In the genomic region with DNA sequence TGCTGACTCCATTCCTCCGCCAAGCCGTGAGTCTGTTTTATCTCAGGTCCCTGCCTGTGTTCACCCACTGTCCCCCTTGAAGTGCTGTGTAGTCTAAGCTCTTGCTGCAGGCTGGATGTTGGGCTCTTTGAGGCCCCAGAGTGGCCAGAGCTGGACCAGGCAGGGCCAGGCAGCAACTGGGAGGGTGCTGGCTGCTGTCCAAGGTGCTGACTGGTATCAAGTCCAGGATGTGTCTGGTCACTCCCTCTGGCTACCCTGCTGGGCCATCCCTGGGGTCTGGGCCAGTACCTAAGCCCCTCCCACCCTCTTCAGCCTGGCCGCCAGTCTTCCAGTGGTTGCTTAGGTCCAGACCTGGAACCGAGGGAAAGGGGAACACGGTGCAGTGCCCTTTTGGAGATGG, we compare ENCODE assay signal across 8 mouse cellular contexts. TPM values are rescaled to one million over a fixed set of nuclear protein-coding genes. Genes with fewer than 3 reads are reported as not detected.
DNase-seq lines count a peak whose midpoint lies in the region; ATAC-seq and TF ChIP-seq lines count a peak whose summit lies in the region.

No protein-coding gene starts in this region.

- WGBS in liver, embryonic 12.5 days (ENCODE audit: insufficient replicate concordance), result 21% methylated on average over 5 of the region's 5 CpGs
- 6% methylated on average over 5 of the region's 5 CpGs for WGBS in embryonic facial prominence, embryonic 14.5 days
- 16% methylated on average over 5 of the region's 5 CpGs for WGBS in limb, embryonic 13.5 days
- WGBS in olfactory bulb, adult 2 months, result 42% methylated on average over 5 of the region's 5 CpGs

- ATAC-seq in liver, embryonic 12.5 days, result no peak
- ATAC-seq in embryonic facial prominence, embryonic 14.5 days (ENCODE audit: low read depth), result peak; percentile 47; the same call in 1 of the 2 replicates
- peak; percentile 52 for ATAC-seq in limb, embryonic 13.5 days (ENCODE audit: low FRiP score, low read depth)
- ATAC-seq in inflammation-experienced regulatory T-cells, adult 6 months, result no peak

- TF ChIP-seq POLR2A in olfactory bulb, adult 2 months (IDR thresholded peaks at IDR 0.05; ENCODE audit: insufficient read depth, low read depth, low read length), result no peak

- H3K36me3 ChIP-seq in liver, embryonic 12.5 days, result no peaks in the 10 kb centered on the region
- H3K36me3 ChIP-seq in embryonic facial prominence, embryonic 14.5 days (ENCODE audit: control insufficient read depth, insufficient read depth, low read length), result no peaks in the 10 kb centered on the region
- no peaks in the 10 kb centered on the region for H3K36me3 ChIP-seq in limb, embryonic 13.5 days

- no peak for TF ChIP-seq CTCF in olfactory bulb, adult 2 months (IDR thresholded peaks at IDR 0.05; ENCODE audit: insufficient read depth, low read depth, low read length)

- no peak overlapping the region for H3K4me2 ChIP-seq in liver, embryonic 12.5 days
- H3K4me2 ChIP-seq in embryonic facial prominence, embryonic 14.5 days (ENCODE audit: low read depth, low read length), result no peak overlapping the region
- H3K4me2 ChIP-seq in limb, embryonic 13.5 days (replicated peaks), result no peak overlapping the region

- no peak overlapping the region for H3K9ac ChIP-seq in liver, embryonic 12.5 days
- H3K9ac ChIP-seq in embryonic facial prominence, embryonic 14.5 days (ENCODE audit: low read depth, low read length), result no peak overlapping the region
- H3K9ac ChIP-seq in limb, embryonic 13.5 days, result no peak overlapping the region

- H3K9me3 ChIP-seq in liver, embryonic 12.5 days (replicated peaks), result no peaks in the 10 kb centered on the region
- no peaks in the 10 kb centered on the region for H3K9me3 ChIP-seq in embryonic facial prominence, embryonic 14.5 days (ENCODE audit: control insufficient read depth, low read length)
- no peaks in the 10 kb centered on the region for H3K9me3 ChIP-seq in limb, embryonic 13.5 days

- peaks cover 10% of the 10 kb centered on the region; the same call in 1 of the 2 replicates for H3K27me3 ChIP-seq in liver, embryonic 12.5 days (replicated peaks)
- H3K27me3 ChIP-seq in embryonic facial prominence, embryonic 14.5 days (replicated peaks; ENCODE audit: control insufficient read depth, insufficient read depth, low read length), result no peaks in the 10 kb centered on the region
- 0 out of 2 replicates have a peak, but pooled peaks cover 3% of the 10 kb centered on the region for H3K27me3 ChIP-seq in limb, embryonic 13.5 days

- intact Hi-C loops in heart, postnatal 25 days (cut with DNase I), result no loop called here

- DNase-seq in liver, result peak; percentile 67
- DNase-seq in adrenal gland, postnatal 25 days, result peak; percentile 76
- peak; percentile 70 for DNase-seq in embryonic facial prominence, embryonic 14.5 days (ENCODE audit: low spot score)
- DNase-seq in heart, postnatal 25 days (ENCODE audit: low spot score), result peak; percentile 45

- no peak overlapping the region for H3K27ac ChIP-seq in liver, embryonic 12.5 days
- no peak overlapping the region for H3K27ac ChIP-seq in embryonic facial prominence, embryonic 14.5 days (replicated peaks; ENCODE audit: low read depth, low read length)
- H3K27ac ChIP-seq in limb, embryonic 13.5 days, result no peak overlapping the region
- peak overlapping the region; percentile 23; the same call in 1 of the 2 replicates for H3K27ac ChIP-seq in olfactory bulb, adult 2 months (ENCODE audit: insufficient read depth, low read depth, low read length)

- H3K4me3 ChIP-seq in liver, embryonic 12.5 days, result no peak overlapping the region
- H3K4me3 ChIP-seq in embryonic facial prominence, embryonic 14.5 days (ENCODE audit: low read depth, low read length), result no peak overlapping the region
- H3K4me3 ChIP-seq in limb, embryonic 13.5 days, result no peak overlapping the region
- peak overlapping the region; percentile 22 for H3K4me3 ChIP-seq in olfactory bulb, adult 2 months (ENCODE audit: insufficient read depth, low read depth, low read length)

- H3K4me1 ChIP-seq in liver, embryonic 12.5 days, result no peaks in the 10 kb centered on the region
- no peaks in the 10 kb centered on the region for H3K4me1 ChIP-seq in embryonic facial prominence, embryonic 14.5 days (ENCODE audit: control insufficient read depth, insufficient read depth, low read length)
- peaks cover 14% of the 10 kb centered on the region; the same call in 1 of the 2 replicates for H3K4me1 ChIP-seq in limb, embryonic 13.5 days
- H3K4me1 ChIP-seq in olfactory bulb, adult 2 months (ENCODE audit: control insufficient read depth, insufficient read depth, low read length), result peaks cover 46% of the 10 kb centered on the region

RNA-seq across cellular contexts. Expression of gene Hhatl, which starts 1.1 kb away (rescaled TPM):
- polyA plus RNA-seq in liver, embryonic 12.5 days (2016; fragmentation: Nextera tagmentation; extraction: Ambion mirVana), result not detected in 2 replicates
- total RNA-seq in adrenal gland, postnatal 25 days (2021), result not detected in 2 replicates
- polyA plus RNA-seq in embryonic facial prominence, embryonic 14.5 days (2014; fragmentation: Nextera tagmentation; extraction: Ambion mirVana), result 3.7 and 5.1 TPM in 2 replicates
- total RNA-seq in heart, postnatal 25 days (2021), result 100 to 1,000 TPM; 118 to 123 TPM
- polyA plus RNA-seq in limb, embryonic 13.5 days (2015; fragmentation: Nextera tagmentation; extraction: Ambion mirVana), result 0.53 and 0.82 TPM in 2 replicates
- not detected in 2 replicates for polyA plus RNA-seq in olfactory bulb, adult 2 months (2012; ENCODE audit: insufficient read depth, insufficient read length, low replicate concordance, missing spikeins)
- polyA plus RNA-seq in inflammation-experienced regulatory T-cells, adult 6 months (2017; shearing (Covaris generic)), result not detected

RNA-seq across cellular contexts. Expression of gene Klhl40, which starts 13.8 kb away (rescaled TPM):
- polyA plus RNA-seq in liver, embryonic 12.5 days (2016; fragmentation: Nextera tagmentation; extraction: Ambion mirVana), result 0.06 and 0.26 TPM in 2 replicates
- 0.18 TPM in 1 of 2 replicates, not detected in the other for total RNA-seq in adrenal gland, postnatal 25 days (2021)
- polyA plus RNA-seq in embryonic facial prominence, embryonic 14.5 days (2014; fragmentation: Nextera tagmentation; extraction: Ambion mirVana), result 35.7 and 41.1 TPM in 2 replicates
- total RNA-seq in heart, postnatal 25 days (2021), result 10 to 100 TPM; 10.1 to 10.5 TPM
- 12.5 and 13.3 TPM in 2 replicates for polyA plus RNA-seq in limb, embryonic 13.5 days (2015; fragmentation: Nextera tagmentation; extraction: Ambion mirVana)
- polyA plus RNA-seq in olfactory bulb, adult 2 months (2012; ENCODE audit: insufficient read depth, insufficient read length, low replicate concordance, missing spikeins), result not detected in 2 replicates
- polyA plus RNA-seq in inflammation-experienced regulatory T-cells, adult 6 months (2017; shearing (Covaris generic)), result not detected

RNA-seq across cellular contexts. Expression of gene Zfp651, which starts 32.1 kb away (rescaled TPM):
- polyA plus RNA-seq in liver, embryonic 12.5 days (2016; fragmentation: Nextera tagmentation; extraction: Ambion mirVana), result 1.9 and 2.6 TPM in 2 replicates
- 33.3 and 55.7 TPM in 2 replicates for total RNA-seq in adrenal gland, postnatal 25 days (2021)
- polyA plus RNA-seq in embryonic facial prominence, embryonic 14.5 days (2014; fragmentation: Nextera tagmentation; extraction: Ambion mirVana), result 20.1 and 20.6 TPM in 2 replicates
- 100 to 1,000 TPM; 116 to 128 TPM for total RNA-seq in heart, postnatal 25 days (2021)
- 18.9 and 19.3 TPM in 2 replicates for polyA plus RNA-seq in limb, embryonic 13.5 days (2015; fragmentation: Nextera tagmentation; extraction: Ambion mirVana)
- not detected in 2 replicates for polyA plus RNA-seq in olfactory bulb, adult 2 months (2012; ENCODE audit: insufficient read depth, insufficient read length, low replicate concordance, missing spikeins)
- polyA plus RNA-seq in inflammation-experienced regulatory T-cells, adult 6 months (2017; shearing (Covaris generic)), result under 1 TPM in 2 of 3 experiments, not detected in 1; 0.23 to 0.24 TPM

RNA-seq across cellular contexts. Expression of gene Ccdc13, which starts 48.1 kb away (rescaled TPM):
- polyA plus RNA-seq in liver, embryonic 12.5 days (2016; fragmentation: Nextera tagmentation; extraction: Ambion mirVana), result not detected in 2 replicates
- 1.3 and 1.5 TPM in 2 replicates for total RNA-seq in adrenal gland, postnatal 25 days (2021)
- polyA plus RNA-seq in embryonic facial prominence, embryonic 14.5 days (2014; fragmentation: Nextera tagmentation; extraction: Ambion mirVana), result 1.7 and 2.0 TPM in 2 replicates
- total RNA-seq in heart, postnatal 25 days (2021), result not detected
- polyA plus RNA-seq in limb, embryonic 13.5 days (2015; fragmentation: Nextera tagmentation; extraction: Ambion mirVana), result 0.76 and 0.88 TPM in 2 replicates
- polyA plus RNA-seq in olfactory bulb, adult 2 months (2012; ENCODE audit: insufficient read depth, insufficient read length, low replicate concordance, missing spikeins), result not detected in 2 replicates
- not detected for polyA plus RNA-seq in inflammation-experienced regulatory T-cells, adult 6 months (2017; shearing (Covaris generic))

Comparison
In these comparisons a context has a peak if more than half of its experiments do, and no peak if none do; other contexts are left out.
1. ATAC-seq: peak in embryonic facial prominence, embryonic 14.5 days (single experiment) and limb, embryonic 13.5 days (single experiment); none in liver, embryonic 12.5 days (single experiment) and inflammation-experienced regulatory T-cells, adult 6 months (single experiment).
2. RNA of gene Klhl40, which starts 13.8 kb away (polyA plus RNA-seq): 35.7 to 41.1 TPM in embryonic facial prominence, embryonic 14.5 days and 12.5 to 13.3 TPM in limb, embryonic 13.5 days; 0.06 to 0.26 TPM in liver, embryonic 12.5 days, not detected in olfactory bulb, adult 2 months and not detected in inflammation-experienced regulatory T-cells, adult 6 months; every median in the first group is over 10 times any median in the second.
3. Peak in every context shown above with its lines, with median percentiles within 50 percentile points of each other: DNase-seq.